12 mouse cellular contexts compared by ENCODE assay signal in the genomic region with DNA sequence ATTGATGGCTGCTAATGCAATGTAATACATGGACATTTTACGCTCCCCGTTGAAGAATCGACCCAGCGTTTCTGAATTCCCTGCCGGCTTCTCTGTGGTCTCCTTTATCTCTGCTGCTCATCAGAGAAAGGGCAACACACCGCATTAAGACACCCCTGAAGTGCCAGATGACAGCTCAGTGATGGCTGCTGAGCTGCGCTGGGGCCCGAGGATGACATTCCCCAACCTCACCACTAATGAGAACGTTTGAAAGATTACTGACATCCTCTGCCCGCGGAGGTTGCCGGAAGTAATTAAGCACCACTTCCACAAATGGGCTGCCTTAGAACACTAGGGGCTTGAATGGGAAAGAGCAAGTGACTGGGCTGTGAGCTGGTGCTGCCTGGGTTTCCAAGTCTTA.
DNase-seq lines count a peak whose midpoint lies in the region; ATAC-seq and TF ChIP-seq lines count a peak whose summit lies in the region.
"Had no signal": no experiment of that assay in that cellular context is flagged by ENCODE, and none has a peak within 500 bp of the region (broad histone marks: within the 10 kb centered on the region; RNA-seq: fewer than 3 reads in every experiment).

No protein-coding gene starts in this region.

- 42% methylated on average over 12 of the region's 12 CpGs for WGBS in neural tube, embryonic 12.5 days
- WGBS in forebrain, embryonic 15.5 days: 15% methylated on average over 12 of the region's 12 CpGs
- 31% methylated on average over 12 of the region's 12 CpGs for WGBS in kidney, adult 2 months

- no peak overlapping the region for H3K4me3 ChIP-seq in neural tube, embryonic 12.5 days
- H3K4me3 ChIP-seq in forebrain, embryonic 15.5 days: no peak overlapping the region
- no peak overlapping the region for H3K4me3 ChIP-seq in kidney, adult 2 months (ENCODE audit: insufficient read depth, low read depth, low read length)
- H3K4me3 ChIP-seq: liver, embryonic 12.5 days; megakaryocyte, embryonic 14.5 days had no signal

- no peak for DNase-seq in neural tube, embryonic 10.5 days (ENCODE audit: extremely low spot score, low spot score)
- peak; percentile 45 for DNase-seq in mesoderm, embryonic 11.5 days (ENCODE audit: low read depth, low spot score)
- peak; percentile 78 for DNase-seq in retina, postnatal 1 day
- no peak for DNase-seq in left cerebral cortex, adult 9 months (ENCODE audit: low spot score in 2 of 2)
- DNase-seq in gastrocnemius, postnatal 4 days (ENCODE audit: low spot score in 2 of 2): no peak
- no peak for DNase-seq in kidney, adult 2 months
- DNase-seq: cerebellum, postnatal 25 days had no signal

- peak overlapping the region; percentile 57; the same call in 1 of the 2 replicates for H3K27ac ChIP-seq in neural tube, embryonic 12.5 days
- no peak overlapping the region; the same call in 1 of the 2 replicates for H3K27ac ChIP-seq in forebrain, embryonic 15.5 days (replicated peaks)
- H3K27ac ChIP-seq in kidney, adult 2 months (ENCODE audit: insufficient read depth, low read depth, low read length): no peak overlapping the region
- H3K27ac ChIP-seq: liver, embryonic 12.5 days had no signal

- ATAC-seq in neural tube, embryonic 12.5 days (ENCODE audit: low FRiP score, low read depth): no peak
- ATAC-seq in forebrain, embryonic 15.5 days (replicated peaks): peak; percentile 17; the same call in 1 of the 2 replicates
- ATAC-seq: intestine, postnatal 0 days; liver, embryonic 12.5 days had no signal

- no peaks in the 10 kb centered on the region for H3K36me3 ChIP-seq in neural tube, embryonic 12.5 days
- H3K36me3 ChIP-seq in forebrain, embryonic 15.5 days: no peaks in the 10 kb centered on the region
- no peaks in the 10 kb centered on the region for H3K36me3 ChIP-seq in kidney, adult 2 months (ENCODE audit: control insufficient read depth, insufficient read depth, low read length)
- H3K36me3 ChIP-seq: liver, embryonic 12.5 days had no signal

- no peak overlapping the region for H3K9ac ChIP-seq in neural tube, embryonic 12.5 days
- H3K9ac ChIP-seq in forebrain, embryonic 15.5 days (replicated peaks): no peak overlapping the region
- H3K9ac ChIP-seq: liver, embryonic 12.5 days had no signal

- no peaks in the 10 kb centered on the region for H3K27me3 ChIP-seq in neural tube, embryonic 12.5 days (replicated peaks)
- H3K27me3 ChIP-seq in forebrain, embryonic 15.5 days: no peaks in the 10 kb centered on the region
- H3K27me3 ChIP-seq in kidney, adult 2 months (replicated peaks; ENCODE audit: control insufficient read depth, insufficient read depth, low read length): no peaks in the 10 kb centered on the region

- TF ChIP-seq POLR2A in kidney, adult 2 months (IDR thresholded peaks at IDR 0.05; ENCODE audit: low read depth, low read length): no peak

- H3K4me1 ChIP-seq in neural tube, embryonic 12.5 days: peaks cover 28% of the 10 kb centered on the region
- peaks cover 23% of the 10 kb centered on the region for H3K4me1 ChIP-seq in forebrain, embryonic 15.5 days
- H3K4me1 ChIP-seq in kidney, adult 2 months (ENCODE audit: control insufficient read depth, insufficient read depth, low read length): no peaks in the 10 kb centered on the region
- H3K4me1 ChIP-seq: liver, embryonic 12.5 days; megakaryocyte, embryonic 14.5 days had no signal

- no peak for TF ChIP-seq CTCF in kidney, adult 2 months (conservative IDR thresholded peaks at IDR 0.05; ENCODE audit: insufficient read depth, insufficient read length, low read depth, low read length)

- no peaks in the 10 kb centered on the region for H3K9me3 ChIP-seq in neural tube, embryonic 12.5 days
- H3K9me3 ChIP-seq in forebrain, embryonic 15.5 days: no peaks in the 10 kb centered on the region
- H3K9me3 ChIP-seq: liver, embryonic 12.5 days had no signal

- H3K4me2 ChIP-seq in neural tube, embryonic 12.5 days (replicated peaks): no peak overlapping the region
- H3K4me2 ChIP-seq in forebrain, embryonic 15.5 days (replicated peaks): no peak overlapping the region
- H3K4me2 ChIP-seq: liver, embryonic 12.5 days had no signal

Comparison
In these comparisons a context has a peak if more than half of its experiments do, and no peak if none do; other contexts are left out.
1. DNase-seq: peak in mesoderm, embryonic 11.5 days (single experiment) and retina, postnatal 1 day (single experiment); none in neural tube, embryonic 10.5 days (single experiment), left cerebral cortex, adult 9 months (0 of 2), gastrocnemius, postnatal 4 days (0 of 2) and kidney, adult 2 months (single experiment).